Mouse (Mus musculus) brain, adult 10 weeks (tissue): Measurements from ENCODE around the gene Olfr1474. TPM values are rescaled to one million over a fixed set of nuclear protein-coding genes. Genes with fewer than 3 reads are reported as not detected.

ENCODE experiments used
- polyA plus RNA-seq: library from polyadenylated mRNA; stranded (reverse); fragments of 350-450 nt; fragmentation: Illumina TruSeq; extraction: RNeasy Lipid Tissue Mini Kit (QIAGEN cat#74804); gene quantifications from one replicate; pipeline ENCODE4 v1.2.3, GENCODE M21; 2015; ENCODE audit warnings: low read depth, low replicate concordance

The Olfr1474 gene
- polyA plus RNA-seq: not detected

DNA sequence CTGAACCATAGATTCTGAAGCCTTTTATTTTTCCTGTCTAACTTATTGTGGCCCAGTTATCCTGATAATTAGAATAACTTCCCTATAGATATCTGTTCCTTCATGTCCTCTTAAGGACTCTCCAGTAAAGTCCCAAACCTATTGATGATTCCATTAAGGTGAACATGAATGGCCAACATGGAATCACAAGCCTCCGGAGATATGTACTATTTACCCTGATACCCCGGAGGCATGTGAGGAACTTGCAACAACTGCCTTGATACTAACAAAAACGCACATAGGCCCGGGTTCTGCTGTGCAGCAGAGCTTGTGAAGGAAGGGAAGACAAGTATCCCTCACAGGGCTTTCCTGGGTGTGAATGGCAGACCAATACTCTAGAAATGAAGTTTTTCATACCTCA is at the start of gene Olfr1474:
Gene Olfr1474 (plus strand): TSS at position 301 of the 400 bp plus-strand sequence.

DNA sequence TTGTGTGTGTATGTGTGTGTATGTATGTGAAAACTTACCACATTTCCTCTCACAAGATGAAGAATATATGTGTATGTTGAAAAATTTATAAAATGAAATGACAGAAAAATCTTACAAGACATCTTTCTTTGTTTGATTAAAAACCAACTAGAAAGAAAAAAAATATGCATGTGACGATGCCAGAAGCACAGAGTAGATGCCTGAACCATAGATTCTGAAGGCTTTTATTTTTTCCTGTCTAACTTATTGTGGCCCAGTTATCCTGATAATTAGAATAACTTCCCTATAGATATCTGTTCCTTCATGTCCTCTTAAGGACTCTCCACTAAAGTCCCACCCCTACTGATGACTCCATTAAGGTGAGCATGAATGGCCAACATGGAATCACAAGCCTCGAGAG is 26.3 kb upstream of the Olfr1474 start, which contains the start of gene Olfr1471:
Gene Olfr1471 (plus strand): TSS at position 301 of the 400 bp plus-strand sequence.

DNA sequence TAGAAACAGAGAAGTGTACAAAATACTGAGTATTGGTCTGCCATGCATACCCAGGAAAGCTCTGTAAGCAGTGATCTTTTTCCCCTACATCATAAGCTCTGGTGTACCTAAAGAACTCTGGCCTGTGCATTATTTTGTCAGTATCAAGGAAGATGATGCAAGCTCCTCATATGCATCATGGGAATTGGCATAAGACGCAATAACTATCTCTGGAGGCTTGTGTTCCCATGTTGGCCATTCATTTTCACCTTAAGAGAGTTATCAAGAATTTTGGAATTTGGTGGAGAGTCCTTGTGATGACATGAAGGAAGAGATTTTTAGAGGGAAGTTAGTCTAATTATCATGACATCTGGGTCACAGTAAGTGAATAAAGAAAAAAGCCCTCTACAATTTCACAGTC is 13.4 kb upstream of the Olfr1474 start, which contains the start of gene Olfr1472:
Gene Olfr1472 (minus strand): TSS at position 101 of the 400 bp plus-strand sequence.

DNA sequence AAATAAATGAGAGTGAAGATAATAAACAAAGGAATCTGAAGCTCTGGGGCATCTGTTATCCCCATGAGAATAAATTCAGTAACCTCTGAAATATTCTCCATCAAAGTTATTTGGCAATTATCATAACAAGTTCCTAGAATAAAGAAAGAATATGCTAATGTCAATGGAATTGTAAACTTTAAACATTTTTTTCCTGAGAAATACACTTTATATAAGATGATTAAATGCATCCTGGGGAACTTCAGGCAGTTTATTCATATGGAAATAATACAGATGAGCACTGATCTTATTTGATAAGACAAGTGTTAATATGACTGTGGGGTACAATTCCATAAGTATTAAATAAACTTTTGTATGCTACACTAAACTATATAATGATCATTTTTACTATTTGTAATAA is 10.7 kb downstream of the Olfr1474 start, which contains the start of gene Olfr1475:
Gene Olfr1475 (minus strand): TSS at position 101 of the 400 bp plus-strand sequence.

DNA sequence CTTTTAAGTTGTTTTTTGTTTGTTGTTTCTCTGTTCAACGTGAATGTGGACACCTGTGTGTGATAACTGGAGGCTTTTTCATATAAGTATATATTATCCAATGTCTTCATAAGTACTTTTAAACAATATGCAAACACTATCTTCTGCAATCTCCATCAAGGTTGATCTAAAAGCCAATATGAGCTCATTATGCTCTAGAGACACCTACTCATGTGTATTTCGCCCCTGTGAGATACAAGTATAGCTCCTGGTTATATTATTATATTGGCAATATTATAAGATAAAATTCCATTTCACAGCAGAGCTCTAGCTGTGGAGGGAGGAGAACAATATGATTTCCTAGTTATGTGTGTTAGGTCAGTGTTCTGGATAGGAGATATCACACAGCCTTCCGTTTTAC is 30.9 kb downstream of the Olfr1474 start, which contains the start of gene Olfr1477:
Gene Olfr1477 (plus strand): TSS at position 301 of the 400 bp plus-strand sequence.

Other genes starting within 250 kb of the Olfr1474 start
- gene Olfr1463, start 238.2 kb upstream of the Olfr1474 start, polyA plus RNA-seq: not detected
- not detected for gene Olfr1465, start 154.0 kb upstream of the Olfr1474 start, polyA plus RNA-seq
- gene Olfr1466, start 130.7 kb upstream of the Olfr1474 start, polyA plus RNA-seq: not detected
- not detected for gene Olfr1467, start 107.3 kb upstream of the Olfr1474 start, polyA plus RNA-seq
- not detected for gene Olfr1469, start 61.7 kb upstream of the Olfr1474 start, polyA plus RNA-seq
- not detected for gene Olfr1471, start 26.2 kb upstream of the Olfr1474 start, polyA plus RNA-seq
- gene Olfr1472, start 13.5 kb upstream of the Olfr1474 start, polyA plus RNA-seq: not detected
- gene Olfr1475, start 10.6 kb downstream of the Olfr1474 start, polyA plus RNA-seq: not detected
- gene Olfr1477, start 31.0 kb downstream of the Olfr1474 start, polyA plus RNA-seq: not detected
- not detected for gene Olfr1480, start 58.3 kb downstream of the Olfr1474 start, polyA plus RNA-seq
- not detected for gene Olfr1484, start 113.9 kb downstream of the Olfr1474 start, polyA plus RNA-seq
- gene Olfr1487, start 147.8 kb downstream of the Olfr1474 start, polyA plus RNA-seq: not detected
- gene Olfr1489, start 162.1 kb downstream of the Olfr1474 start, polyA plus RNA-seq: not detected
- not detected for gene Olfr1490, start 181.5 kb downstream of the Olfr1474 start, polyA plus RNA-seq
- gene Olfr1491, start 227.7 kb downstream of the Olfr1474 start, polyA plus RNA-seq: not detected